Mouse (Mus musculus) embryonic facial prominence, embryonic 12.5 days (tissue): ENCODE data around the gene Gm3604. TPM values are rescaled to one million over a fixed set of nuclear protein-coding genes. Genes with fewer than 3 reads are reported as not detected.
"Not testable (repeated sequence)": the region's sequence is repeated elsewhere in the genome, so short reads cannot be mapped to it uniquely, and the experiment has no call there.

Experiments
- ATAC-seq: fragments of 200-750 bp; cut with Nextera tagmentation; 2 replicates; pipeline ENCODE4 v1.8.0; 2017; ENCODE audit not compliant: insufficient number of reproducible peaks, insufficient read depth, low FRiP score, low TSS enrichment
- H3K27ac ChIP-seq: fragments of 300-500 bp; sonication (generic); 2 replicates; pipeline ENCODE4 v1.5.1; 2016; ENCODE audit warnings: mild to moderate bottlenecking
- H3K27me3 ChIP-seq: fragments of 300-500 bp; sonication (generic); 2 replicates; pipeline ENCODE4 v1.6.1; 2016; ENCODE audit warnings: mild to moderate bottlenecking, moderate library complexity
- H3K36me3 ChIP-seq: fragments of 300-500 bp; sonication (generic); 2 replicates; pipeline ENCODE4 v1.6.1; 2016; ENCODE audit warnings: mild to moderate bottlenecking
- H3K4me1 ChIP-seq: fragments of 300-500 bp; sonication (generic); 2 replicates; pipeline ENCODE4 v1.6.1; 2016
- H3K4me2 ChIP-seq: fragments of 300-500 bp; sonication (generic); replicated peaks from 2 replicates; pipeline ENCODE4 v1.6.1; 2016; ENCODE audit warnings: mild to moderate bottlenecking, moderate library complexity
- H3K4me3 ChIP-seq: fragments of 300-500 bp; sonication (generic); 2 replicates; pipeline ENCODE4 v1.5.1; 2016; ENCODE audit warnings: mild to moderate bottlenecking
- H3K9ac ChIP-seq: fragments of 300-500 bp; sonication (generic); 2 replicates; pipeline ENCODE4 v1.6.1; 2016; ENCODE audit warnings: mild to moderate bottlenecking, moderate library complexity
- H3K9me3 ChIP-seq: fragments of 300-500 bp; sonication (generic); 2 replicates; pipeline ENCODE4 v1.6.1; 2016; ENCODE audit warnings: mild to moderate bottlenecking, moderate library complexity
- WGBS: fragments of 180-500 bp; shearing (Covaris S2); methylation state at CpG from one replicate; pipeline ENCODE4 v1.1.7; 2016; 5-methylcytosine and 5-hydroxymethylcytosine counted together
- microRNA-seq: library from miRNA; unstranded; fragments of <30 nt; microRNA quantifications from one replicate; pipeline ENCODE4, GENCODE M21; 2017
- polyA plus RNA-seq: library from polyadenylated mRNA; unstranded; fragments of >200 nt; fragmentation: Nextera tagmentation; extraction: Ambion mirVana; gene quantifications from 2 replicates; pipeline ENCODE4 v1.2.1, GENCODE M21; 2016

The Gm3604 gene
- 3.7 and 4.7 TPM in 2 replicates for polyA plus RNA-seq

DNA sequence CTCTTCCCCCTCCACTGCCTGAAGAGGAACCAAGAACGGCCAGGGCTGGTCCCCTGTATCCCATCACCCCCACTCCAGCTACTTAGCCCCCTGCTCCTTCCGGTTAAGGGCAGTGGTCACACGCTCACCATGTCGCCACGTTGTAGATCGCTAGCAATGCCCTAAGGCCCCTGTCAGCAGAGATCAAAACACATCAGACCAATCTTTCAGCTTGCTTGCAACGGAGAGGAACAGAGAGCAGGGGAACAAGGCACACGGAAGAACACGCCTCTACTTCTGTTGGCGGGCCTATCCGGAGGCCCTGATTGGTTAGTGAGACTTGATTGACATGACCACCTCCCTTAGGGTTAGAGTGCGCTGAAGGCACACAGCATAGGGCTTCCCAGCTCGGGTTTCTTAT lies at the start of gene Gm3604:
Gm3604 (minus strand) TSS at position 226 of the 400 bp plus-strand sequence.
- not testable (repeated sequence) for ATAC-seq, H3K4me1 ChIP-seq, H3K27ac ChIP-seq, H3K9me3 ChIP-seq, H3K36me3 ChIP-seq, H3K27me3 ChIP-seq
- Histone ChIP-seq H3K4me2 (peak within 1 kb of the TSS; percentile 33), H3K9ac (peak within 1 kb of the TSS; percentile 27; the same call in 1 of the 2 replicates), H3K4me3 (peak within 1 kb of the TSS; percentile 42)
- WGBS = 9% methylated on average over 13 of the region's 13 CpGs

DNA sequence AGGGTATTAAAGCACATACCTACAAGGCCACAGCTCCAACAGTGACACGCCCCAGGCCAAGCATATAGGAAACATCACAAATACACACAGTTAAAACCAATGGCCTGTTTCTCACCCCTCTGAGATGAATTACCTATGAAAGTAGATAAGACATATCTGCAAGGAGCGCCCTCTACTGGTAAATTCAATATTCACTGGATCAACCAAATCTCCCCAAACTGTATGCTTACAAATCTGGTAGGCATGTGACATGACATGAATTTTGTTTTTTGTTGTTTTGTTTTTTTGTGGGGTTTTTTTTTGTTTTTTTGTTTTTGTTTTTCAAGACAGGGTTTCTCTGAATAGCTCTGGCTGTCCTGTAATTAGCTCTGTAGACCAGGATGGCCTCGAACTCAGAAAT lies 16.2 kb upstream of the Gm3604 start:
- ATAC-seq = not testable (repeated sequence)

DNA sequence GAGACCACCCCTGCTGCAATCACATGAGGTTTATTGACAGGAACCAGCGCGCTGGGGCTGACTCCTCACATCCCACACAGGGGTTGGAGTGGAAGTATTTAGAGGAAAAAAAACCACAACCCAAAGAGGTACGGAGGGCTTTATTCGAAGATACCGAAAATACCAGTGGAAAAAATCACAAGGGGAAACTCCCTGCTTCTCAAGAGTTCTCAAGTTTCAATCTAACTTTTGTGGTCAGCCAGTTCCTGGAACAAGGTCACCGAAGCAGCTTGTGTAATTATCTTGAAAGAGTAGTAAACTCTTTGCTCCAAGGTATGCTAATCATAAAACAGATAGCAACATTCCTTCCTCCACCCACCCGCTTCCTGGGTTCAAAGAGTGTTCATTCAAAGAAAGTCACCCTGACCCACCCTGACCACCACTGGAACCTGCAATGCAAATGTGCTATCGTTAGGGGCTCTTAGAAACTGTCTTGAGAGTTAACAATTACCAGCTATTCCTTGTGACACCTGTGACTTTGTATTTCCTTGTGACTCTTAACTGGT lies 7.2 kb upstream of the Gm3604 start:
- WGBS = 87% methylated on average over 8 of the region's 8 CpGs
- not testable (repeated sequence) for H3K9me3 ChIP-seq, H3K27me3 ChIP-seq, H3K4me3 ChIP-seq, ATAC-seq, H3K4me1 ChIP-seq, H3K4me2 ChIP-seq, H3K9ac ChIP-seq, H3K27ac ChIP-seq, H3K36me3 ChIP-seq

More for the DNA sequence above, 16.2 kb upstream of the Gm3604 start:
- H3K36me3 ChIP-seq, H3K9me3 ChIP-seq, H3K27me3 ChIP-seq, H3K27ac ChIP-seq, H3K4me3 ChIP-seq, H3K4me2 ChIP-seq, H3K4me1 ChIP-seq, H3K9ac ChIP-seq: not testable (repeated sequence)
- 63% methylated on average over 3 of the region's 3 CpGs for WGBS

DNA sequence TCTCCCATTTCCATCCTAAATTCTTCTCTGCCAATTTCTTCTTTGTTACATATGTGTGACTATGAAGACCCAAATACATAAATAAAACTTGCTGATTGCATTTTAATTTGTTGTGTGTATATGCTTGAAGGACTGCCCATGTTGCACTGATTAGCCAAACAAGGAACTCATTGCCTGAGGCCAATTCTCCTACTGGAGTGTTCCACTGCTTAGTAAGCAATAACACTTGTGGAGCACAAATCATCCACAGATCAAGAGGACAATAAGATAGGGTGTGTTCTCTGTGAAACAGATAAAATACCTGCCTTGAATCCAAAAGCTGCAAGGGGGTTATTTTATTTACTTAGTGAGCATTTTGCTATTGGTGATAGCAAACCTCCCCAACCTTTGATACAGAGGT lies 51.2 kb downstream of the Gm3604 start:
- Histone ChIP-seq H3K36me3 (no peaks in the 10 kb centered on the region), H3K9me3 (peaks cover 32% of the 10 kb centered on the region; the same call in 1 of the 2 replicates), H3K9ac (no peak overlapping the region), H3K27ac (no peak overlapping the region), H3K4me2 (no peak overlapping the region), H3K27me3 (no peaks in the 10 kb centered on the region), H3K4me3 (no peak overlapping the region), H3K4me1 (no peaks in the 10 kb centered on the region)
- ATAC-seq = no peak

DNA sequence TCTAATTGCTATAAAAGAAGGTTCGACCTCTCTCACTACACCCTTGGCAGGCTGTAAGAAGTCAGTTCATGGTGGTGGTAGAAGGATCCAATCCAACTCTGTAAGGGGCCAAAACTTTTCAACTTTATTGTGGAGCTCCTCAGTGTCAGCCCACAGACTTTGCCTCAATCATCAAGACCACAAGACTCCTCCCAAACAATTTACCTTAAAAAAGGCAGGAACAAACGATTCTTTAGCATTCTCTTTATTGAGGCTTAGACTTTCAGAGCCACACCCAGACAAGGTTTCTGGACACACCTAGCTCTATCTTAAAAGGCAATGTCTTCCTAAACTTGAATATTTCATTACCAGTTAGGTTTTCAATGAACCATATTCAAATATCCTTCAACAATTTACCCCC lies 51.6 kb downstream of the Gm3604 start:
- H3K36me3 ChIP-seq = no peaks in the 10 kb centered on the region
- H3K9ac ChIP-seq = no peak overlapping the region
- no peaks in the 10 kb centered on the region for H3K4me1 ChIP-seq
- ATAC-seq = no peak
- H3K27me3 ChIP-seq = no peaks in the 10 kb centered on the region
- WGBS = 73% methylated on average over 2 of the region's 2 CpGs
- peaks cover 31% of the 10 kb centered on the region; the same call in 1 of the 2 replicates for H3K9me3 ChIP-seq
- H3K27ac ChIP-seq = no peak overlapping the region
- H3K4me2 ChIP-seq = no peak overlapping the region
- no peak overlapping the region for H3K4me3 ChIP-seq

Small RNA genes within 50 kb of the gene (microRNA-seq; reads per million reads assigned to microRNA genes)
- gene Gm25933 = not detected

Other genes starting within 250 kb of the Gm3604 start
- gene Gm49359, start 83.7 kb upstream of the Gm3604 start, polyA plus RNA-seq = 16.4 and 16.5 TPM in 2 replicates
- 1.0 TPM in 1 of 2 replicates, not detected in the other for gene Zfp935, start 175.3 kb upstream of the Gm3604 start, polyA plus RNA-seq
- 23.0 and 25.5 TPM in 2 replicates for gene Zfp934, start 188.0 kb upstream of the Gm3604 start, polyA plus RNA-seq
- gene 6720489N17Rik, start 241.0 kb upstream of the Gm3604 start, polyA plus RNA-seq = 16.5 and 17.7 TPM in 2 replicates